Mouse (Mus musculus) liver, postnatal 0 days (tissue): ENCODE measurements around the gene Frmd4b.
A peak's percentile ranks its signal among the peaks of the same experiment; 100 is the strongest.

ENCODE experiments used
- CTCF ChIP-seq: sonication (generic); IDR thresholded peaks from 2 replicates; pipeline ENCODE4 v1.5.1; 2016; ENCODE audit warnings: antibody characterized with exemption, low read depth
- EP300 ChIP-seq: IDR thresholded peaks from 2 replicates; pipeline ENCODE4 v1.6.1; 2016; ENCODE audit warnings: antibody characterized with exemption, low read depth, mild to moderate bottlenecking

- TF ChIP-seq CTCF (no peak), EP300 (peak; percentile 72; the same call in 1 of the 2 replicates)
Observed at GRCm38 (mm10) chr6:97265240-97265639, 352.1 kb downstream of the Frmd4b start.
